Mouse (Mus musculus): Measurements from ENCODE around the gene Stk11ip. TPM values are rescaled to one million over a fixed set of nuclear protein-coding genes. Genes with fewer than 3 reads are reported as not detected.

Gene Stk11ip
- polyA plus RNA-seq, 1 experiment: 160 TPM

DNA sequence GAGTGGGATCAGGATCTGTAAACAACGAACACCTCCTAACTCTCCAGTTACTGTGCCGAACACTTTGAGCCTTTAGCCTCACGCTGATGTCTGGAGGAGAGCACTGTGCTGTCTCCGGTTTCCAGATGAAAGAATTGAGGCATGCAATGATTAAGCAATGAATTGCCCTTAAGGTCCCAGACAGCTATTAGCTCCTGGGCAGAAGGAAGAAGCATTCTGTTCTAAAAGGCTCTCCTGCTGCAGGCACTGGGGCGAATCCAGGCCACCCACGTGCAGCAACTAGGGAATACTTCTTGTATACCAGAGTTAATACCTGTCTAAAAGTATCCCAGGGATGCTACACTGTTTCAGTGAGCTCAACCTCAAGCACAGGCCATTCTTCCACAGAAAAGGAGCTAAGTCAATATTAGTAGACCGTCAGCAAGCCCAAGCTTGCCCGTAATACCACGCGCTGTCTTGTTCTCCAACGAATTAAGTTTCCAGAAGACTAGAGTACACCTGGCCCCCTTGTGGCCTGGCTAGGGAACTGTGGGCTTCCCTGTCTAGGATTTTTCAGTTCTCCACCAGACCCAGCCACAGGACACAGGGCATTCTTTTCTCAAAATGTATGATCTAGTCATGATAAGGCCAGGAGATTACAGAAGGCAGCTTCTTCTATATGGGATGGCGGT, 26.3 kb upstream of the Stk11ip start:
- no peak for TF ChIP-seq GATA1 (IDR thresholded peaks at IDR 0.05; ENCODE audit: low read length)

DNA sequence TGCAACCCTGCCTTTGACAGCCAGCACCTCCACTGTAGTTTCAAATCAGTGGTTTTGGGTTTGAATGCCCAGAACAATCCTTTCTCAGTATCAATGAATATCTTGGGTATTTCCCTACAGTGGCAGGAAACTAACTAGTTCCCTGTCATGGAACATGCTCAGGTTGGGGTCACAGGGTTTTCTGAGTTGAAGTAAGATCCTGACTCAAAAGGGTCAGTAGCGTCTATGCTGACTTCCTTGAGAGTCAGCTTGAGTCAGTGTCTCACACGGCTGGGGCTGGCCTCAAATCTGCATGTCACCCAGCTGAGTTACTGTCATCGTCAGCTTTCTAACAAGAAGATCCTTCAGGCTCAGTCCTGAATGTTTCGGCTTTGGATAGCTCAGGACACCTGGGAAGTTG, 22.4 kb upstream of the Stk11ip start:
- no peak for TF ChIP-seq GATA1 (IDR thresholded peaks at IDR 0.05; ENCODE audit: low read length)

DNA sequence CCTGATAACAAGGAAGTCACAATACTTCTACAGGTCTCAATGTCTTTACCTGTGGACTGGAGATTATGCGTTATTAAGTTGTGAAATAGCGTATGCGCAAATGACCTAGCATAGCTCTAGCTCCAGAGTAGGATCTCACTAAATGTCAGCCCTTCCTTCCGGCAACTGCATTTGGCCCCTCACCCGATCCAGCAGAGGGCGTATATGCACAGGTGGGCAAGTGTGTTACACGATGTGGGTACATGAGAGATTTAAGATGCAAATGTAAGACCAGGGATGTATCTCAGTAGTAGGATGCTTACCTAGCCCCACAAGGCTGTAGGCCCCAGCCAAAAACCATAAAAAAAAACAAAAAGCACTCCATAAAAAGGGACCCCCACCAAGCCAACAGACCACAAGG, 21.9 kb upstream of the Stk11ip start:
- TF ChIP-seq GATA1 (IDR thresholded peaks at IDR 0.05; ENCODE audit: low read length): no peak

DNA sequence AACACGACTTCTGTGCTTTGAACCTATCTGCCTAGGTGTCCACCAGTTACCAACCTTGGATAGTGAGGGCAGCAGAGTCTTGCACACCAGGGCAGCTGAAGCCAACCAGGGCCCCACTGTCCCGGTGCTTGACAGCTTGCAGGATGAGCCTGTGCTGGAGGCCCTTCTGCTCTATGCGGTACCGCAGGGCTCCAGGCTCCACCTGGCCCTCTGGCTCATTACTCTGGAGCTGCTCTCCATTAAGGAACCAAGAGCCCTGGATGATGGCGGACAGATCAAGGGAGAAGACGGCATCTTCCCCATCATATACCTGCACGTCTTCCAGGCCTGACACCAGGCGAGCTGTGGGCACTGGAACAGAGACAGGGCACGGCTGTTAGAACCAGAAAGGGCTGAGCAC, 19.4 kb upstream of the Stk11ip start:
- no peak for TF ChIP-seq GATA1 (IDR thresholded peaks at IDR 0.05; ENCODE audit: low read length)

DNA sequence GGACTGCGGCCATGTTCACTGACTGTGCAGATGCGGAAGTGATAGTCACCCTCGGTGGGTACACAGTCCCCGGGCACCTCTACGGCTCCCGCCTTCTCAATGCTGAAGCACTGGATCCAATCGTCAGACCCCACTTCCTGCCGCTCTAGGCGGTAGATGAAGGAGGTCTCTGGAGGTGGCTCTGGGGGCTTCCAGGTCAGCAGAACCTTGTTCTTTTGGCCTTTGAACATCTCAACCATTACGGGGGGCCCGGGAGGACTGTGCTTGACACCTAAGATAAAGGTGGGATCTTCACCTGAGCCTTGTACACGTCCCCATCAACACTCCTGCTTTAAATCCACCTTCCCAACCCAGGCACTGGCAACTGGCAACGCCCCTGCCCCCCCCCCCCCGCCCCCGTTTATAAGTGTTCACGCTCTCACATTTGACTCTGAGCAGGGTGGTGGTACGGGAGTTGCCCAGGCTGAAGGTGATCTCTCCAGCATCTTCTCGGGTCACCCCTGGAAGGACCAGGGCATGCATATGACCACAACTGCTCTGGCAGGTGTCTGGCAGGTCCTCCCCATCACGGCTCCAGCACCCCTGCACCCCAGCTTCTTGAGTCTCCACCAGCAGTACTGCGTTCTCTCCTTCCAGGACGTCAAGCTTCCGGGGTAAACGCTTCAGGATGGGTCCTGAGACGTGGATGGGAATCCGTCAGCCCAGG, 18.2 kb upstream of the Stk11ip start:
- no peak for TF ChIP-seq GATA1 (IDR thresholded peaks at IDR 0.05; ENCODE audit: low read length)

DNA sequence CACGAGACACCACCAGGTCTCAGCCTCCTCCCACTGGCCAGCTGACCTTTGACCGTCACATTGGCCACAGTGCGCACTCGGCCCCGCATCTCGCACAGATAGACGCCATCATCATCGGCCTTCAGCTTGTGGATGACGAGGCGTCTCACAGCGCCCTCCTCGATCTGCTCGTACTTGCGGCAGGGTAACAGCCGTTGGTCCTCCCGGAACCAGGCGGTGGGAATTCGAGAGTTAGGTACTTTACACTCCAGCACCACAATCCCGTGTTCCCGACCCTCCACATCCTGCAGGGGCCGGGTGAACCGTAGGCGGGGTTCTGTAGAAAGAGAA, 17.7 kb upstream of the Stk11ip start:
- no peak for TF ChIP-seq GATA1 (IDR thresholded peaks at IDR 0.05; ENCODE audit: low read length)

DNA sequence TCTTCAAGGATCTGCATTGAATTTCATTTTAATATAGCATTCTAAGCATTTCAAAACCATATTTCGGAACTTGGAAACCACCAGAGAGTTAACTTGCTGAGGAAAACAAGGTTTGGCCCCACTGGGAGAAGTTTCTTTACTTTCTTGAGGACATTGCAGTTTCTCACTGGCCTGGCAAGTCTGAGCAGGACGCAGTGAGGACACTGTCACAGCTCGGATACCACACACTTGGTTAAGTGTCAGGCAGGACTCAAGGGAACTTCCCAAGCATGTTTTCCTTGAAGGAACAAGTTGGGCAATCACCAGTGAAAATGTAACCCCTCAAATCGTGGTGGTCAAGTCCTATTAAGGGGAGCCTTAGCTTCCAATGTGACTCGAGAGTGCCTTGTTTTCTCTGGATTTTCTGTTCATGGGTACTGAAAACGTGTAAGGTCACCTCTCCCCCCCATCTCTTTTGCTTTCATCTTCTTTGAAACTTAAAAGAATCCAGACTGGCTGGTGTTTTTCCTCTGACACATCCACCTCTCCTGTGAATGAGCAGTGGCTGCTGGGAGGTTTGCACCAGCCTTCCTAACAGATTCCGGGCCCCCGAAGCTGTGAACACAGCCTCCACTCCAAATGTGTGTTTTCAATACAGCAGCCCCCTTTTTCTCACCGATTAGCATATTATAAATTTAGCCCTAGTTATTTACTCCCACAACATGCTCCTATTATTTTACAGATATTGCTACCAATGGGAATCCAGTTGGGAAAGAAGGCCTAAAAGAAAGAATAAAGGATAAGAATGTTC, 16.9 kb upstream of the Stk11ip start:
- TF ChIP-seq GATA1 (IDR thresholded peaks at IDR 0.05; ENCODE audit: low read length): no peak

DNA sequence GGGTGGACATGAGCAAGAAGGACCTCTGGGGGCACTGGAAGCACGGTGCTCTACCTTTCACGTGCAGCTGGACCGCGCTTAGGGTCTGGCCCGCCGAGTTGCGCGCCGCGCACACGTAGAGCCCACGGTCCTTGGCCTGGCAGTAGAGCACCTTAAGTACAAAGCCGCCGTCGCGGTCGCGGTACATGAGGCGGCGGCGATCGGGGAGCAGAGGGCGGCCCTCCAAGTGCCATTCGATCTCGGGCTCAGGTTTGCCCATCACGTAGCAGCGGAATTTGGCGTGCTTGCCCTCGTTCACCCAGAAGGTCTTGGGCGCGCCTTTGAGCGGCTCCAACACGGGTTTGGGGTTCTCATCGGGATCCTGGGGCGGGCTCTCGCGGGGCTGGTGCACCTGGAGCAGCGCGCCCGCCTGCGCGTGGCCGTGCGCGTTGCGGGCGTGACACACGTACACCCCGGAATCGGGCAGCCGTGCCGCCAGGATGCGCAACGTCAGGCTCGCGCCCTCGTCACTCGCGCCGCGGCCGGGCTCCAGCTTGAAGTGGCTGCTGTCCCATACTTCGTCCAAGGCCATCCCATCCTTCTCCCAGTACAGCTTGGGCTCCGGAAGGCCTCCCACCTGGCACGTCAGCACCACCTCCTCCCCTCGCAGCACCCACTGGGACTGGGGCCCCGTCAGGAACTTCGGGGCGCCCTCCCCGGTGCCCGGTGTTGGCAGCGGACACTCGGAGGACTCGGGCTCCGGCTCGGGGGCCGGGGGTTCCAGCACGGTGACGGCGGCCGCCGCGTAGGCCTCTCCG, 16.0 kb upstream of the Stk11ip start:
- TF ChIP-seq GATA1 (IDR thresholded peaks at IDR 0.05; ENCODE audit: low read length): no peak

DNA sequence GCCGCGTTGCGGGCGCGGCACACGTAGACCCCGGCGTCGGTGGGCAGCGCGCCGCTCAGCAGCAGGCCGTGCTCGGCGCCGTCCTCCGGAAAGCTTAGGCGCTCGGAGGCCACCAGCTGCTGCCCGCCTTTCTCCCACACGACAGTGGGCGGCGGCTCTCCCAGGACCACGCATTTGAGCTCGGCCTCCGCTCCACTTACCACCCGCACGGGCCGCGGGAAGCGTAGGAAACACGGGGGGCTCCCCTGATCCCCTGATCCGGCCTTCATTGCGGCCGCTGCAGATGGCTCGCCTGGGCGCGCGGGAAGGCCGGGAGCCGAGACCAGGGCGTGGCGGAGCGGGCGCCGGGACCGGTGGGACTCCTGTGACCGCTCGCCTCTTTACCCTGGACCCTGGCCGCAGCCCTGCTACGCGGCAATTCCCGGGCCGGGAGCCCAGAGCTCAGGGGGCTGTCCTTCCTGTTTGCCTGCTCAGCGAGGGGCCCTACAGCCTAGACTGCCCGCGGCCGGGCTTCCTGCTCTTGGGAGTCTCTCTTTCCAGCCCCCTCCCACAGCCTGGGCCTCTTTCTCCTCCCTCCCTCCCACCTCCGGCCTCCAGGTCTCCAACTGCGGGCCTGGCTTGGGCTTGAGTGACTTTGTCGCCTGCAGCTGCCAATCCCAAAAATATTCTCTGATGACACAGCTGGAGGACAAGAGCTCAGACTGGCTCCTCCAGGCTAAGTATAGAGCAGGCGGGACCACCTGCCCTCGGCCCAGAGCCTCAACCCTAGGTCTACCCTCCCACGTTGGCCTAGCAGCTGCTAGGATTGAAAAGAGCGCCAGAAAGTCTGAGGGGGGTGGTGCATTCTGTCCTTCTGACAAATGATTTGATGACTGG, 15.1 kb upstream of the Stk11ip start, which contains the start of gene Obsl1:
Gene Obsl1, minus strand, starts transcription at position 497 of the 876 bp plus-strand sequence.
- no peak for TF ChIP-seq GATA1 (IDR thresholded peaks at IDR 0.05; ENCODE audit: low read length)

DNA sequence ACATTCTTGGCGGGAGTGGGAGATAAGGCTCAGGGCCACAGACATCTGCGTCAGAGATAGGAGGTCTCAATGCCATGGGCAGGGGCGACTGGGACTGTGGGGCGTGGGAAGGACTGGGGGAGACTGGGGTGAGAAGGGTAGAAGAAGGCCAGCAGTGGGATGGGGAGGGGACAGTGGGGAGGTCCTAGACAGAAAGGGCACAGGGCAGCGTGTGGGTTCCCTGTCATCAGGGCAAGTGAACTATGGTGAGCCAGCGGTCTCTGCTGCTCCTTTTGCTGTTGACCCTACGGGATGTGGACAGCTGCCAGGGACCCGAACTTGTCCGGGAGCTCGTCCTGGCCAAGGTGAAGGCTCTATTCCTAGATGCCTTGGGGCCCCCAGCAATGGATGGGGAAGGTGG, 14.3 kb upstream of the Stk11ip start, which contains the start of gene Inha:
Gene Inha, plus strand, starts transcription at position 72 of the 400 bp plus-strand sequence.
- no peak for TF ChIP-seq GATA1 (IDR thresholded peaks at IDR 0.05; ENCODE audit: low read length)

DNA sequence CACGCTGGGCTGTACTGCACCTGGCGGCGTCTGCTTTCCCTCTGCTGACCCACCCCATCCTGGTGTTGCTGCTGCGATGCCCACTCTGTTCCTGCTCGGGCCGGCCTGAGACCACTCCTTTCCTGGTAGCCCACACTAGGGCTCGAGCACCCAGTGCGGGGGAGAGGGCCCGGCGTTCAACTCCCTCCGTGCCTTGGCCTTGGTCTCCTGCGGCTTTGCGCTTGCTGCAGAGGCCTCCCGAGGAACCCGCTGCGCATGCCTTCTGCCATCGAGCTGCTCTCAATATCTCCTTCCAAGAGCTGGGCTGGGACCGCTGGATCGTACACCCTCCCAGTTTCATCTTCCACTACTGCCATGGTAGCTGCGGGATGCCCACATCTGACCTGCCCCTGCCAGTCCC, 11.7 kb upstream of the Stk11ip start:
- no peak for TF ChIP-seq GATA1 (IDR thresholded peaks at IDR 0.05; ENCODE audit: low read length)

DNA sequence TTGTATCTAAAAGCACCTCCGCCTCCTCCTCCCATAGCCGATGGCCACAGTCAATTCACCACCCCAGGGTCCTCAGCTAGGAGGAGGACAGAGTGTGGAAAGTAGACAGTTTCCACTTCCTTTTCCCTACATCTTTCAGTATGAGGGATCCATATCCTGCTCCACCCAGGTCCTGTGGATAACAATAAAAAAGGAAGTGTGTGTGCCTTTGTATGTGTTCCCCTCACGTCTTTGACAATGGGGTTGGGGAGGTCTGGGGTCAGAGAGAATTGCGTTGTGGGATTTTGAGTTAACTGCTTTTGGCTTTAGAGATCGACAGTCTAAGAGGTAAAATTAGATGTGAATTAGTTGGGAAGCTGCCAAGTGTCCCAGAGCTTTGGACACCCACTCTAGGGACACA, 11.2 kb upstream of the Stk11ip start:
- TF ChIP-seq GATA1 (IDR thresholded peaks at IDR 0.05; ENCODE audit: low read length): no peak

DNA sequence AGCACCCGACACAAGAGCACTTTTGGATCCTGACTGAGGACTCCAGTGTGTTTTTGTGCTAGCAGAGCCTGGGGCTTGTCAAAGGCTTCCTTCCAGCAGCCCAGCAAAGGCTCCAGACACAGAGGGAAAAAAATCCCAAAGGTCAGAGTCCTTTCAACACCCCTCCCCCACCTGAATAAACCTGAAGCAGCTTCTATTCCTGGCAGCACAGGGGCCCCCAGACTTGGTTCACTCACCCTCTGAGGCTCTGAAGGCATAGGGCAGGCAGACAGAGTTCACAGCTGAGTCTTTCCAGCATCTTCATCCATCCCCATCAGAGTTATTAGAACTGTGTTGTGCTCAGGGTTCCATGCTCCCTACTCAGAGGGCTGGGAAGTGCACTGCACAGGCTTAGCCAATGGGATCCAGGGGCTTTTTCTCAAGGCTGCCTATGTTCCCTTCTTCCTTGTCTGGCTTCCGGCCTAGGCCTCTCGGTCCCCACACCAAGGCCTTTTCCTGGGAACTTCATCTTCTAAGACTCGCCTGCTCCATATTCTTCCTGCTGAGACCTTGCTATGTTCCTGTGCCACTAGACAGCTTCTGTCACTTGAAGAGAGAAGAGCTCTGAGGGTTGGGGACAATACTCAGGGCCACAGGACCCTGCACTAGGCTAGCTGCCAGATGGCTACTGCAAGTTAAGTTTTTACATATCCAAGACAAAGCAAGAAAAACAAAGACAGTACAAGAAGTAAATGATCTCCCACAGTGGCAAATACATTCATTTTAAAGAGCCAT, 9.7 kb upstream of the Stk11ip start:
- TF ChIP-seq GATA1 (IDR thresholded peaks at IDR 0.05; ENCODE audit: low read length): no peak

DNA sequence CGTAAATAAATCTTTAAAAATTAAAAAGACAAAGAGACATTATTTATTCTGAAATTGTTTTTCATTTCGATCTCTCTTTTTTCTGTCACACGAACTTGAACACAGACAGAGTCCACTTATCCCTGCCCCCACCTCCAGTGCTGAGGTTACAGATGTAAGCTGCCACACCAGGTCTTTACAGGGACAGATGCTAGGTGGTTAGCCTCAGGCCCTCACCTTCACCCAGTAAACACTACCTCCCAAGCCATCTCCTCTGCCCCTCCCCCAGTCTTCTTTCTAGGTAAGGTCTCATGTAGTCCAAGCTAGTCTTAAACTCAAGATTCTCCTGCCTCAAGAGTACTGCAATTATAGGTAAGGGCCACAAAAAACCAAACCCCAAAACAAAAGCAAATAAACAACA, 8.8 kb upstream of the Stk11ip start:
- TF ChIP-seq GATA1 (IDR thresholded peaks at IDR 0.05; ENCODE audit: low read length): no peak

Measured in G1E-ER4 (cell line).